Mouse (Mus musculus) hindbrain, embryonic 11.5 days (tissue): ENCODE results near the gene Tas1r2. TPM values are rescaled to one million over a fixed set of nuclear protein-coding genes. Genes with fewer than 3 reads are reported as not detected.

Experiments
- ATAC-seq: fragments of 200-750 bp; cut with Nextera tagmentation; 2 replicates; pipeline ENCODE4 v1.8.0; 2017; ENCODE audit warnings: mild to moderate bottlenecking, moderate TSS enrichment, moderate library complexity; ENCODE audit not compliant: low FRiP score
- DNase-seq: peaks from one replicate; pipeline ENCODE4 v3.0.0-alpha.2; 2015; ENCODE audit warnings: low spot score
- H3K27ac ChIP-seq: fragments of 300-500 bp; sonication (generic); 2 replicates; pipeline ENCODE4 v1.5.1; 2014; ENCODE audit warnings: mild to moderate bottlenecking, low read depth, low read length
- H3K27me3 ChIP-seq: fragments of 300-500 bp; sonication (generic); 2 replicates; pipeline ENCODE4 v1.6.1; 2014; ENCODE audit warnings: mild to moderate bottlenecking, low read length, moderate library complexity, mixed read lengths; ENCODE audit not compliant: control insufficient read depth, insufficient read depth
- H3K36me3 ChIP-seq: fragments of 300-500 bp; sonication (generic); 2 replicates; pipeline ENCODE4 v1.6.1; 2014; ENCODE audit warnings: mild to moderate bottlenecking, low read length, moderate library complexity, mixed read lengths; ENCODE audit not compliant: control insufficient read depth, insufficient read depth
- H3K4me1 ChIP-seq: fragments of 300-500 bp; sonication (generic); replicated peaks from 2 replicates; pipeline ENCODE4 v1.6.1; 2014; ENCODE audit warnings: low read length, mixed read lengths; ENCODE audit not compliant: control insufficient read depth, insufficient read depth
- H3K4me2 ChIP-seq: fragments of 300-500 bp; sonication (generic); replicated peaks from 2 replicates; pipeline ENCODE4 v1.6.1; 2014; ENCODE audit warnings: mild to moderate bottlenecking, low read depth, low read length
- H3K4me3 ChIP-seq: fragments of 300-500 bp; sonication (generic); 2 replicates; pipeline ENCODE4 v1.5.1; 2014; ENCODE audit warnings: low read depth, low read length
- H3K9ac ChIP-seq: fragments of 300-500 bp; sonication (generic); 2 replicates; pipeline ENCODE4 v1.6.1; 2014; ENCODE audit warnings: low read depth, low read length
- H3K9me3 ChIP-seq: fragments of 300-500 bp; sonication (generic); 2 replicates; pipeline ENCODE4 v1.6.1; 2016; ENCODE audit warnings: low read length; ENCODE audit not compliant: control insufficient read depth
- WGBS: fragments of 180-500 bp; shearing (Covaris S2); extraction: QIAGEN DNeasy Blood & Tissue Kit; methylation state at CpG from one replicate; pipeline ENCODE4 v1.1.7; 2014; 5-methylcytosine and 5-hydroxymethylcytosine counted together
- polyA plus RNA-seq: library from polyadenylated mRNA; unstranded; fragments of >200 nt; fragmentation: Nextera tagmentation; extraction: Ambion mirVana; gene quantifications from 2 replicates; pipeline ENCODE4 v1.2.1, GENCODE M21; 2014

Tas1r2 gene
- polyA plus RNA-seq, 1 experiment from 2014 or later, result not detected

DNA sequence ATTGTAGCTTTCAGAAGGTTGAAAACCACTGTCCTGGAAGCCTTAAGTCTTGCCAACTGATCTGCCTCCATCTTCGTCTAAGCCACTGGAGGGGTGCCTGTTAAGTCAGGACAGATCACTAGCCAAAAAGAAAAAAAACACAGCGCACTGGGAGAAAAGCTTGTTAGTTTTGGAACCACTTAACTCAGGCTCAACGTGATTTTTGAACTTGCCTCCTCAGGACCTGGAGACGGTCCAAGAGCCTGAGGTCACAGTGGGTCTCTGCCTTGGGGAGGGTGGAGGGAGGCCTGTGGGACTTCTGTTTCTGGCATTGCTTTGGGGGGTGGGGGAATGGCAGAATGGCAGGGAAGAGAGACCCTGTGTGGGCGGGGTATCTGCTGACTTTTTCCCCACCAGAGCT lies 22.2 kb upstream of the Tas1r2 start:
- Histone ChIP-seq H3K9ac (no peak overlapping the region), H3K27me3 (no peaks in the 10 kb centered on the region), H3K9me3 (no peaks in the 10 kb centered on the region), H3K4me1 (no peaks in the 10 kb centered on the region), H3K36me3 (no peaks in the 10 kb centered on the region), H3K4me3 (no peak overlapping the region), H3K4me2 (no peak overlapping the region), H3K27ac (no peak overlapping the region)
- DNase-seq (no peak), ATAC-seq (no peak)
- WGBS, result 86% methylated on average over 5 of the region's 5 CpGs

DNA sequence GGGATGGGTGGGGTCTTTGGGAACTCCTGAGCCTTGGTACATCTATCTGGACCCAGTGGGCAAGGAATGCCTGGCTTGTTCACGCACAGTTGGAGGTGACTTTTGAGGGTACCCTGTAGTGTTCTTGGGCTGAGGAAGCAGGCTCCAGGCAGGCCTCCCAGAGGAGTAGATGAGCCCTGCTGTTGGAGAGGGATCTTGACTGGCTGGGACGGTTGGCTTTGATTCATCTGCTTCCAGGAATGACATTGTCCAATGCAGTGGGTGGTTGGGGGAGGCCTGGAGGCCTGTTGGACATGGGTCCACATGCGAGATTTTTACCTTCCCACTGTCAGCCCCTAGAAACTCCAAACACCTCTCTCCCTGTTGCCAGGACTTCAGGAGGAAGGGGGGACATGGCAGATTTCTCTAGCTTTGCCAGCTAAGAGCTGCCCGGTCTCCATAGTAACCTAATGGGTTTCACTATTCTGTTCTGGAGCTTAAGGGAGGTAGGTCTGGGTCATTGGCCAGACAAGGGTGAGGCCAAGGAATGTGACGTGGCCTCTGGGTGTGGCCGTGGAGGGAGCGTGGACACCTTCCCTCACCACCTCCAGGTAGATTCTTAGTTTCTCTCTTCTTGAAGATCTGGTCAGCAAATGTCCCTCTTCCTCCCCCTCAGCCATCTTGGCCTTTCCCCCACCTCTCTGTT lies 21.6 kb upstream of the Tas1r2 start:
- no peak overlapping the region for H3K4me3 ChIP-seq
- H3K27me3 ChIP-seq, result no peaks in the 10 kb centered on the region
- 88% methylated on average over 7 of the region's 7 CpGs for WGBS
- H3K36me3 ChIP-seq, result no peaks in the 10 kb centered on the region
- H3K9me3 ChIP-seq, result no peaks in the 10 kb centered on the region
- H3K9ac ChIP-seq, result no peak overlapping the region
- no peaks in the 10 kb centered on the region for H3K4me1 ChIP-seq
- H3K4me2 ChIP-seq, result no peak overlapping the region
- ATAC-seq (no peak), DNase-seq (no peak)
- H3K27ac ChIP-seq, result no peak overlapping the region

DNA sequence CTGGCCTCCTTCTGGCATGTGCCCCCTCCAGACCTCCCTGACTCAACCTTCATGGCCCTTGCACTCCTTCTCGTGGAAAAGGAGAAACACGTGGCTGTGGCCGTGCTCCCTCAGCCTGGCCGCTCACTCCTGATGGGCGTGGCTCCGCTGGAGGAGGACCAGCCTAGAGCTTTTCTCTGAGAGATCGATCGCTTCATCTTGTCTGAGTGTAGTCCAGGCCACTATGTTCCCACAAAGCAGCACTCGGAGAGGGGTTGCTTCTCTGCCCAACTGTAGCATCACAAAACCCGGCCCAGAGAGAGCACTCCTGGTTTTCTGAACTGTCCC lies 21.1 kb upstream of the Tas1r2 start:
- Histone ChIP-seq H3K4me1 (no peaks in the 10 kb centered on the region), H3K9me3 (no peaks in the 10 kb centered on the region), H3K4me2 (no peak overlapping the region), H3K27me3 (no peaks in the 10 kb centered on the region), H3K4me3 (no peak overlapping the region), H3K36me3 (no peaks in the 10 kb centered on the region), H3K27ac (no peak overlapping the region), H3K9ac (no peak overlapping the region)
- no peak for ATAC-seq
- DNase-seq, result no peak
- 83% methylated on average over 10 of the region's 10 CpGs for WGBS

DNA sequence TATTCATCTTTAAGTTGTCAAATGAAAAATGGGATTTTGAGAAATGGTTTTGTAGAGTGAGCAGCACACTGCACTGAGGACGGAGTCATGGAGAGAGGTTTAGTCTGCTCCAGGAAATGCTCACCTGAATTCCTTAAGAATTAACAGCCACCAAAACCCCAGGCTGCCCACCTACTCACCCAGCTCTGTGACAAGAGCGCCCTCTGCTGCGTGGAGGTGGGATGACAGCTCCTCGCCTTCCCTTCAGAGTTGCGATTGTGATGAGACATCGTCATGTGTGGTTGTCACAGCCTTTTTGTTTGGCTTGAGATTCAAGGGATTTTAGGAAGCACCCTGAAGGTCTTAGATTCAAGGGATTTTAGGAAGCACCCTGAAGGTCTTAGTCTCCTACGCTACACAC lies 17.0 kb upstream of the Tas1r2 start:
- Histone ChIP-seq H3K4me3 (no peak overlapping the region), H3K4me1 (peaks cover 10% of the 10 kb centered on the region), H3K9ac (no peak overlapping the region), H3K27me3 (peaks cover under 1% of the 10 kb centered on the region; the same call in 1 of the 2 replicates), H3K9me3 (no peaks in the 10 kb centered on the region), H3K36me3 (no peaks in the 10 kb centered on the region), H3K4me2 (no peak overlapping the region), H3K27ac (no peak overlapping the region)
- 32% methylated on average over 7 of the region's 7 CpGs for WGBS
- DNase-seq (peak; percentile 87), ATAC-seq (no peak)

DNA sequence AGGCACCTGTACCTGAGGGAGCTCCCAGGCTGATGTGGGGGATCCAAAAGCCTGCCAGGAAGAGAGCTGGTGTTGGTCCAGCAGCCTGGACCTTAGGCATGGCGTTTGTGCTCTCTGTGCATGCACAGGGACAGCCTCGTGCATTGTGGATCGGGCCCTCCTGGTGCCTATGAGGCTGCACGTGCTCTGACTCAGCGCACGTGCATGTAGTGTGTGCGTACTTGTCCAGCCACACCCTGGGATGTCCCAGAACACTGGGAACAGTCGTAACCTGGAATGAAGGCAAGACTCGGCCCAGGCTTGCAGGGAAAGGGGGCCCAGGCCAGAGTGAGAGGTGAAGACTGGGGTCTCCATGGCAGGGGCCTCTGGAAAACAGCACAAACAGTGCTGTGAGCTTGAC lies 15.5 kb upstream of the Tas1r2 start:
- DNase-seq (no peak), ATAC-seq (no peak)
- no peaks in the 10 kb centered on the region for H3K9me3 ChIP-seq
- no peak overlapping the region for H3K9ac ChIP-seq
- no peak overlapping the region for H3K27ac ChIP-seq
- 94% methylated on average over 9 of the region's 9 CpGs for WGBS
- H3K4me1 ChIP-seq, result peaks cover 17% of the 10 kb centered on the region
- H3K27me3 ChIP-seq, result peaks cover 7% of the 10 kb centered on the region
- H3K36me3 ChIP-seq, result no peaks in the 10 kb centered on the region
- H3K4me2 ChIP-seq, result no peak overlapping the region
- H3K4me3 ChIP-seq, result no peak overlapping the region

DNA sequence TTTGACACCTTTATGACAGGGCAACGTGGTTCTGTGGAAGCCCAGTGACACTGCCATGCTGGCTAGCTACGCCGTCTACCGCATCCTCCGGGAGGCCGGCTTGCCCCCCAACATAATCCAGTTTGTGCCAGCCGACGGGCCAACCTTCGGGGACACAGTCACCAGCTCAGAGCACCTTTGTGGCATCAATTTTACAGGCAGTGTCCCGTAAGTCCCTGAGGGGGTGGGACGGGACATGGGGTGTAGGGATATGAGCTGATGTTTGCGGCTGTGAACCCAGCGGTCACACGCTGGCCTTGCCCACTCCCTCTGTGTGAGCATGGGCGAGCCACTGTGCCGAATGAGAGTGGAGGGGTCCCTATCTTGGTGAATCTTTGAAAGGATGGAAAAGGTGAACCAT lies 15.0 kb upstream of the Tas1r2 start:
- Histone ChIP-seq H3K36me3 (no peaks in the 10 kb centered on the region), H3K4me3 (no peak overlapping the region), H3K27ac (no peak overlapping the region), H3K4me2 (no peak overlapping the region), H3K9me3 (no peaks in the 10 kb centered on the region), H3K9ac (no peak overlapping the region), H3K27me3 (peaks cover 8% of the 10 kb centered on the region), H3K4me1 (peaks cover 17% of the 10 kb centered on the region)
- ATAC-seq (no peak), DNase-seq (no peak)
- 94% methylated on average over 16 of the region's 16 CpGs for WGBS

DNA sequence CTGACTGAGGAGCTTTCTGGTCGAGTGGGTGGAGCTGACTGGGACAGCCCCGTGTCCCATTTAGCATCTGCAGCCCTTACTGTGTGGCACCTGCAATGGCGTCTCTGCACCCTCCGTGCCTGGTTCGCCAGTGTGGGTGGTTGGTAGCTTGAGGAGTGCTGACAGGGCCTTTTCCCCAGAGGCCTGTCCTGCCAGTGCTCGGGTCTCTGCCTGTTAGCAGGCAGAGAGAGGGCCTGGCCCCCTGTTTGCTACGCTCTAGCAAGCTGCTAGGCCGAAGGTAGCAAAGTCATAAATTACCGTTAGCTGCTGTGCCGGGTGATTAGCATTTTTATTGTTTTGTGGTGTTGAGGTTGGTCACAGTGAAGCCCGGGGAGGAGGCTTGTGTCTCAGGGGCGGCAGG lies 13.5 kb upstream of the Tas1r2 start:
- ATAC-seq (peak; percentile 26; the same call in 1 of the 2 replicates), DNase-seq (peak; percentile 49)
- 23% methylated on average over 12 of the region's 12 CpGs for WGBS

DNA sequence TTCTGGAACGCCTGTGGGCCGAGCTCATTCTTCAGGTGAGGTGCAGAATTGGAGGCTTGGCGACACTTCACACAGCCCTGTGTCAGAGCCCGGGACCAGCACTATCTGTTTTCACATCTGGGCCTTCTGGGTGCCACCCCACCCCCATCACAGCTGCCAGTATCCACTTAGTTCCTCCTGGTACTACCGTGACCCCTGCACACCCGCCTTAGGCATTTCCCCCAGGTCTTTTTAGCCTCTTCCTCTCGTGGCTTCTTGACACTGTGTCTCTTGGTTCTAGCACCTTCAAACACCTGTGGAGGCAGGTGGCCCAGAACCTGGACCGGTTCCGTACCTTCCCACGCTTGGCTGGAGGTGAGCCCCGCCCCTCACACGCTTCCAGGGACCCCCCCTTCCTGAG lies 13.0 kb upstream of the Tas1r2 start:
- H3K4me3 ChIP-seq, result no peak overlapping the region
- peaks cover 17% of the 10 kb centered on the region for H3K4me1 ChIP-seq
- ATAC-seq, result no peak
- WGBS, result 64% methylated on average over 12 of the region's 12 CpGs
- H3K9me3 ChIP-seq, result no peaks in the 10 kb centered on the region
- H3K27me3 ChIP-seq, result peaks cover 8% of the 10 kb centered on the region
- H3K9ac ChIP-seq, result no peak overlapping the region
- no peak overlapping the region for H3K4me2 ChIP-seq
- H3K36me3 ChIP-seq, result no peaks in the 10 kb centered on the region
- 0 out of 2 replicates have a peak overlapping the region, but pooled peaks have one; percentile 45 for H3K27ac ChIP-seq
- no peak for DNase-seq

More for the DNA sequence above, 13.5 kb upstream of the Tas1r2 start:
- H3K36me3 ChIP-seq, result no peaks in the 10 kb centered on the region
- H3K27ac ChIP-seq, result 0 out of 2 replicates have a peak overlapping the region, but pooled peaks have one; percentile 45
- peaks cover 17% of the 10 kb centered on the region for H3K4me1 ChIP-seq
- no peak overlapping the region for H3K4me3 ChIP-seq
- H3K4me2 ChIP-seq, result no peak overlapping the region
- H3K9ac ChIP-seq, result no peak overlapping the region
- no peaks in the 10 kb centered on the region for H3K9me3 ChIP-seq
- peaks cover 8% of the 10 kb centered on the region for H3K27me3 ChIP-seq

DNA sequence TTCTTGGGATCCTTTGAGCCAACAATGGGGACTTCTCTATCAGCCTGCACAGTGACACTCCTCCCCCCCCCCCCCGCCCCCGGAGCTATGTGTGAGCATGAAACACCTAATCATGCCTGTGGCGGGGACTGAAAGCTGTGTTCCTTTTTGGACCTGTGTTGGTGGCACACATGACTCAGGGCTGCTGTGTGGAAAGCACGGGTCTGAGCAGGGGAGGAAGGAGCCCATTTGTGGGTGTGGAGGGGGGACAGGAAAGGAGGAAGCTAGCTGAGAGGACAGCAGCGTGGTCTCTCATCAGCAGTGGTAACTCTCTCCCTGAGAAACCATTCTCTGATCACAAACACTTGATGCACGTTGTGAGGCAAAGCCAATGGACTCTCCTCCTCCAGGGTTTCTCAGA lies 12.6 kb upstream of the Tas1r2 start:
- Histone ChIP-seq H3K4me1 (peaks cover 17% of the 10 kb centered on the region), H3K9me3 (no peaks in the 10 kb centered on the region), H3K4me3 (no peak overlapping the region), H3K36me3 (no peaks in the 10 kb centered on the region), H3K9ac (no peak overlapping the region), H3K27me3 (peaks cover 8% of the 10 kb centered on the region), H3K27ac (no peak overlapping the region), H3K4me2 (no peak overlapping the region)
- DNase-seq, result no peak
- ATAC-seq, result no peak
- 56% methylated on average over 6 of the region's 6 CpGs for WGBS
